Mouse (Mus musculus): Measurements from ENCODE around the gene Fam135a. TPM values are rescaled to one million over a fixed set of nuclear protein-coding genes. Genes with fewer than 3 reads are reported as not detected.

The Fam135a gene
- polyA plus RNA-seq, 1 experiment from 2014 or later: 36.4 TPM

DNA sequence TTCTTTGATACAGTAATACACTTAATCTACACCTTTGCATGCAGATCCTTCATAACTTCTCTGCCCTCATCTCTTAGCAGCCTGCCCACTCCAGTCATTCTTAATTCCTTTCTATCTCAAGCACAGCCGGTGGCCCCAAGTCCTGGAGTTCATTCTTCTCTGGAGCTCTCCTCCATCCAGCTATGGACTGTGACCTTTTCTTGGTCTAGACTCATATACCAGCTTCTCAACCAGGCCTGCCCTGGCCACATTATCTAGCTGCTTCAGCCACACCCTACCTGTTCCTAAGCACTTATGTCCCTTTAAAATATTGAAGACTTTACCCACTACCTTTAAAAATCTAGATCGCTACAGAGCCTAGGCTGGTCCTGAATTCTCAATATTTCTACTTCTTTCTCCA lies 9.5 kb downstream of the Fam135a start:
- Histone ChIP-seq H3K27ac (replicated peaks; ENCODE audit: low read depth, low read length) (no peak overlapping the region), H3K9me3 (replicated peaks; ENCODE audit: control insufficient read depth, low read length) (no peaks in the 10 kb centered on the region), H3K36me3 (replicated peaks; ENCODE audit: control insufficient read depth, insufficient read depth, low read depth, low read length) (no peaks in the 10 kb centered on the region), H3K4me3 (ENCODE audit: low read depth, low read length) (no peak overlapping the region), H3K27me3 (ENCODE audit: control insufficient read depth, insufficient read depth, low read length) (no peaks in the 10 kb centered on the region), H3K4me1 (ENCODE audit: control insufficient read depth, insufficient read depth, low read length) (no peaks in the 10 kb centered on the region), H3K4me2 (ENCODE audit: low read depth, low read length) (no peak overlapping the region), H3K9ac (replicated peaks; ENCODE audit: low read length) (no peak overlapping the region)
- DNase-seq (ENCODE audit: low spot score) (no peak), ATAC-seq (replicated peaks; ENCODE audit: insufficient number of reproducible peaks, low FRiP score, low TSS enrichment, low read depth) (no peak)
- WGBS: 90% methylated on average over 2 of the region's 2 CpGs

DNA sequence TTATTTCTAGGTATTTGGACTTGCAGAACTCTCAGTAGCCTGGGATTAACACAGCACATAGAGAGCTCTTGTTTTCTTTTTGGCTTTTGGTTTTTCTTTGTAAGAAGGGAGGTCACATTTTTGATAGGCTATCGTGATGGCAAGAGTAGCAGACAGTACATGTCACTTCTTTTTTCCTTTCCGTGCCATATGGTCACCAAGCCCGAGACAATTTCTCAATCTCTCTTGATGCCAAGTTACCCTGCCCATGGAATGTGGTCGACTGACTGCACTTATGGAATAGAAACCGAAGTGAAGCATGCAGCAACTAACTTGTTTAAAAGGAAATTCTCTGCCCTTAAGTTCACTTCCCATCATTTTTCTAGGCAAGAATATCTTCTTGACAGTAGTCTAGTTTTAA lies 10.0 kb downstream of the Fam135a start:
- H3K9ac ChIP-seq (replicated peaks; ENCODE audit: low read length): no peak overlapping the region
- no peaks in the 10 kb centered on the region for H3K9me3 ChIP-seq (replicated peaks; ENCODE audit: control insufficient read depth, low read length)
- H3K4me2 ChIP-seq (ENCODE audit: low read depth, low read length): no peak overlapping the region
- DNase-seq (ENCODE audit: low spot score) (no peak), ATAC-seq (replicated peaks; ENCODE audit: insufficient number of reproducible peaks, low FRiP score, low TSS enrichment, low read depth) (no peak)
- H3K4me1 ChIP-seq (ENCODE audit: control insufficient read depth, insufficient read depth, low read length): no peaks in the 10 kb centered on the region
- no peak overlapping the region for H3K27ac ChIP-seq (replicated peaks; ENCODE audit: low read depth, low read length)
- WGBS: 86% methylated on average over 5 of the region's 5 CpGs
- no peak overlapping the region for H3K4me3 ChIP-seq (ENCODE audit: low read depth, low read length)
- H3K36me3 ChIP-seq (replicated peaks; ENCODE audit: control insufficient read depth, insufficient read depth, low read depth, low read length): no peaks in the 10 kb centered on the region
- no peaks in the 10 kb centered on the region for H3K27me3 ChIP-seq (ENCODE audit: control insufficient read depth, insufficient read depth, low read length)

DNA sequence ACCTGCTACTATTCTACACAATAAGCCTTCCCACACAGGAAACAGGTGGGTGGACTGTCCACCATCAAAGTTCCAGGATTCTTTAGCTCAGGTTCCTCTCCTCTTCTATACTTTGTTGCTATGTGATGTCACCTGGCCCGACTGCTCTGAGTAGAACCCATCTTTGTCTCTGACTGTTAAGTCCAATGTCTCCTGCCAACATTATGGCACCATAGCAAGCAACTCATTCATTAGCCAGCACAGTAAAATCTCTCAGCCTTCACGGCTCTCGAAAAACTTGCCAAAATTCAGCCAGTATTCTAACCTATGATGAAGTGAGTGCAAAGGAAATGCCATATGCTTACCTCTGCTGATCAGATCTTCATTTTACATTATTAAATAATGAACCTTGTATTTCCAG lies 14.0 kb downstream of the Fam135a start:
- Histone ChIP-seq H3K27ac (replicated peaks; ENCODE audit: low read depth, low read length) (no peak overlapping the region), H3K4me2 (ENCODE audit: low read depth, low read length) (no peak overlapping the region), H3K9me3 (replicated peaks; ENCODE audit: control insufficient read depth, low read length) (no peaks in the 10 kb centered on the region), H3K36me3 (replicated peaks; ENCODE audit: control insufficient read depth, insufficient read depth, low read depth, low read length) (no peaks in the 10 kb centered on the region), H3K27me3 (ENCODE audit: control insufficient read depth, insufficient read depth, low read length) (no peaks in the 10 kb centered on the region), H3K4me3 (ENCODE audit: low read depth, low read length) (no peak overlapping the region), H3K9ac (replicated peaks; ENCODE audit: low read length) (no peak overlapping the region), H3K4me1 (ENCODE audit: control insufficient read depth, insufficient read depth, low read length) (no peaks in the 10 kb centered on the region)
- no peak for DNase-seq (ENCODE audit: low spot score)
- WGBS: 96% methylated on average over 3 of the region's 3 CpGs
- ATAC-seq (replicated peaks; ENCODE audit: insufficient number of reproducible peaks, low FRiP score, low TSS enrichment, low read depth): no peak

DNA sequence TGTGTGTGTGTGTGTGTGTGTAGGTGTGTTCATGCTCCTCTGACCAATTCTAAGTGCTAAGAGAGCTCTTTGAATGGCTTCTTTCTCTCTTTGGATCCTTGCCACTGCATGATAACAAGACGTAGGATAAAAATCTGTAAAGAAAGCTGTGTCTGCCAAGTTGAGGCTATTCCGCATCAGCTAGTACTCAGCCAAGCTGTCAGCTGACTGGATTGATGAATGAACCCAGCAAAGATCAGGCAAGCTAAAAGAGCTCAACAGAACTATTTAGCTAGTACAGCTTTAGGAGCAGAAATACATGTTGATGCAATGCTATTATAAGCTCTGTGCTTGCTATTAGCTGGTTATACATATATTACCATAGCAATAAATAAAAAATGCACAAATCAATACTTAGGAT lies 25.7 kb downstream of the Fam135a start:
- DNase-seq (ENCODE audit: low spot score) (no peak), ATAC-seq (replicated peaks; ENCODE audit: insufficient number of reproducible peaks, low FRiP score, low TSS enrichment, low read depth) (no peak)
- no peak overlapping the region for H3K4me2 ChIP-seq (ENCODE audit: low read depth, low read length)
- no peak overlapping the region for H3K9ac ChIP-seq (replicated peaks; ENCODE audit: low read length)
- no peak overlapping the region for H3K27ac ChIP-seq (replicated peaks; ENCODE audit: low read depth, low read length)
- H3K4me1 ChIP-seq (ENCODE audit: control insufficient read depth, insufficient read depth, low read length): no peaks in the 10 kb centered on the region
- H3K9me3 ChIP-seq (replicated peaks; ENCODE audit: control insufficient read depth, low read length): no peaks in the 10 kb centered on the region
- no peaks in the 10 kb centered on the region for H3K27me3 ChIP-seq (ENCODE audit: control insufficient read depth, insufficient read depth, low read length)
- WGBS: 74% methylated on average over 2 of the region's 2 CpGs
- no peak overlapping the region for H3K4me3 ChIP-seq (ENCODE audit: low read depth, low read length)
- no peaks in the 10 kb centered on the region for H3K36me3 ChIP-seq (replicated peaks; ENCODE audit: control insufficient read depth, insufficient read depth, low read depth, low read length)

DNA sequence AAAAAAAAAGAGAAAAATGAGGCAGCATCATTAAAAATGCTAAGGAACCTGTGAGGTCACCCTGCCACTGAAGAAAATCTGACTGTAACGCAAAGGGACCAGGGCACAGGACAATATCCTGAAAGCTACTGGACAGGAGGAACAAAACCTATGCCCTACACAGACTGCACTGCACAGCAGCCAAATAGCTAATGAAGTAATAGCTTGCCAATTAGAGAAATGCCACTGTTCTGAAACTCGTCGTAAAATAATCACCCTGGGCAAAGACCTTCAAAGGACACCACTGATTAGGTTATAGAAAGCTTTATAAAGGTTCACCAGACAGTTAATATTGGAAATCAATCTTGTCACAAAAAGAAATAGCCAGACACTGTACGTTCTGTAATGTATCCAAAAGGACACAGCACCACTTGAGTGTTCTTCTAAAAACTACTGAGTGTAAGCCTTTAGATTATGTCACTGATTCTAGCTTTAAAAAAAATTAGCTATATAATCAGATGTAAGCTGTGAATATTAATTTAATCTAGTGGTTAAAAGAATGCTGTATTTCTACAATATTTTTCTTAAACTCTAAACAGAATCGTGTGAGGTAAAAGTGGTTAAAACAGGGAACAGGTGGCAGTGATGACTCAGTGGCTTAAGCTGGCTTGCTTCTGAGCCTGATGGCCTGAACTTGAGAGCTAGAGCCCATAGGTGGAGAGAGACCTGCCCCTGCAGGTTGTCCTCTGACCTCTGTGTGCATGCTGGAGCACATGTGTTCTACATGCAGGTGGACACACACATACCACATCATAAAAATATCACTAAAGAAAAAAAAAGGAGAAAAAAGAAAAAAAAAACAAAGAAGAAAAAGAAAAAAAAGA lies 26.5 kb downstream of the Fam135a start:
- ATAC-seq (replicated peaks; ENCODE audit: insufficient number of reproducible peaks, low FRiP score, low TSS enrichment, low read depth) (no peak), DNase-seq (ENCODE audit: low spot score) (no peak)
- Histone ChIP-seq H3K27me3 (ENCODE audit: control insufficient read depth, insufficient read depth, low read length) (no peaks in the 10 kb centered on the region), H3K9me3 (replicated peaks; ENCODE audit: control insufficient read depth, low read length) (no peaks in the 10 kb centered on the region), H3K36me3 (replicated peaks; ENCODE audit: control insufficient read depth, insufficient read depth, low read depth, low read length) (no peaks in the 10 kb centered on the region), H3K27ac (replicated peaks; ENCODE audit: low read depth, low read length) (no peak overlapping the region), H3K4me3 (ENCODE audit: low read depth, low read length) (no peak overlapping the region), H3K9ac (replicated peaks; ENCODE audit: low read length) (no peak overlapping the region), H3K4me1 (ENCODE audit: control insufficient read depth, insufficient read depth, low read length) (no peaks in the 10 kb centered on the region), H3K4me2 (ENCODE audit: low read depth, low read length) (no peak overlapping the region)
- WGBS: 84% methylated on average over 5 of the region's 5 CpGs

DNA sequence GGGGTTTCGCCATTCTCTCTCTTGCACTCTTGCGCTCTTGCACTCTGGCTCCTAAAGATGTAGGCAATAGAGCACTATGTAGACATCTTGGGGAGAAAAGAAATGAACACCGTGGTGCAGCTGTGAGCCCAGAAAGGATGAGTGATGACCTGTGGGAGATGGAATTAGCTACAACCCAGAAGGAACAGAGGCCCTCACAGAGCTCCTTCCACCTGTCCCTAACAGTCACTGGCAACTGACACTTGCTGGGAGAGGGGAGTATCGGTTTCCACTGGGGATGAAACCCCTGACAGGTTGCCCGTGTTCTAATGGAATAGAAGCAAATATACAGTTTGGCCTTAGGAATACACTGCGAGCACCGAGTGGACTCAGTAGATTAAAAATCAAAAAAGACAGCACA lies 31.3 kb downstream of the Fam135a start:
- DNase-seq (ENCODE audit: low spot score) (no peak), ATAC-seq (replicated peaks; ENCODE audit: insufficient number of reproducible peaks, low FRiP score, low TSS enrichment, low read depth) (no peak; the same call in 1 of the 2 replicates)
- Histone ChIP-seq H3K27me3 (ENCODE audit: control insufficient read depth, insufficient read depth, low read length) (no peaks in the 10 kb centered on the region), H3K9ac (replicated peaks; ENCODE audit: low read length) (no peak overlapping the region), H3K4me3 (ENCODE audit: low read depth, low read length) (no peak overlapping the region), H3K36me3 (replicated peaks; ENCODE audit: control insufficient read depth, insufficient read depth, low read depth, low read length) (no peaks in the 10 kb centered on the region), H3K4me1 (ENCODE audit: control insufficient read depth, insufficient read depth, low read length) (no peaks in the 10 kb centered on the region), H3K4me2 (ENCODE audit: low read depth, low read length) (no peak overlapping the region), H3K27ac (replicated peaks; ENCODE audit: low read depth, low read length) (no peak overlapping the region), H3K9me3 (replicated peaks; ENCODE audit: control insufficient read depth, low read length) (no peaks in the 10 kb centered on the region)
- 97% methylated on average over 7 of the region's 7 CpGs for WGBS

DNA sequence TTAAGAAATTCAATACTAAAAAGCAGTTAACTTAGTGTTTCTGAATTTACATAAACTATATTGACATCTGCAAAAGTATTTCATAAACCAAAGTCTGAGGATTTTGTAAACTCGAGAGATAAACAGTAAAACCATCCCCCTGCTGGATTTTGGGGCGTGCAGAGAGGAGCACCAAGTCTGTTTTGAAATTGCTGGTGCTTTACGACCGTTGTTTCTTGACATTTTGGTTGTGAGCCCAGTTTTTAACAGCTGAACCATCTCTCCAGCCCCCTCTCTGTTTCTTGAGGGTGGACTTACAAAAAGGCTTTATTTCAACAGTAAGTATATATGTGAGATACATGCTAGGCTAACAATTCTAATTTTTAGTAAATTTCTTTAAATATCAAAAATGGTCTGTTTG lies 33.4 kb downstream of the Fam135a start:
- WGBS: 87% methylated on average over 4 of the region's 4 CpGs
- H3K9ac ChIP-seq (replicated peaks; ENCODE audit: low read length): no peak overlapping the region
- H3K4me2 ChIP-seq (ENCODE audit: low read depth, low read length): no peak overlapping the region
- H3K4me3 ChIP-seq (ENCODE audit: low read depth, low read length): no peak overlapping the region
- ATAC-seq (replicated peaks; ENCODE audit: insufficient number of reproducible peaks, low FRiP score, low TSS enrichment, low read depth) (no peak), DNase-seq (ENCODE audit: low spot score) (no peak)
- H3K27ac ChIP-seq (replicated peaks; ENCODE audit: low read depth, low read length): no peak overlapping the region
- no peaks in the 10 kb centered on the region for H3K27me3 ChIP-seq (ENCODE audit: control insufficient read depth, insufficient read depth, low read length)
- no peaks in the 10 kb centered on the region for H3K4me1 ChIP-seq (ENCODE audit: control insufficient read depth, insufficient read depth, low read length)
- no peaks in the 10 kb centered on the region for H3K9me3 ChIP-seq (replicated peaks; ENCODE audit: control insufficient read depth, low read length)
- no peaks in the 10 kb centered on the region for H3K36me3 ChIP-seq (replicated peaks; ENCODE audit: control insufficient read depth, insufficient read depth, low read depth, low read length)

DNA sequence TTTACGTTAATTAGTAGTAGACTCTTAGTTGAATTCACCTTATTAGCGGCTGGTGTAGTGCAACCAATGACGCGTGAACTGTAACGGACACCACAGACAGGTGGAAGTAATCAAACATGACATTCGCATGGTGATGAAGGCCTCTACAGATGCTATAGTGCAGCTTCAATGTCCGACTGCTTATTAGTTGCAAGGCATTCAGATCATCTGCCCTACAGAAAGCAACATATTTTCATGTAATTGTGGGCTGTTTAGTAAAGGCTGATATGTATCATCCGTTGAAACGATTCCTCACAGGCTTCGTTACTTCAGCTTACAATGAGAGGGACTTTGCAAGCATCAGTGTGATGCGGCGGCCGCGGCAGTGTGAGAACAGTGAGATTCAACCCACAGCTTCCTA lies 44.4 kb downstream of the Fam135a start:
- DNase-seq (ENCODE audit: low spot score) (no peak), ATAC-seq (replicated peaks; ENCODE audit: insufficient number of reproducible peaks, low FRiP score, low TSS enrichment, low read depth) (no peak)
- no peaks in the 10 kb centered on the region for H3K9me3 ChIP-seq (replicated peaks; ENCODE audit: control insufficient read depth, low read length)
- no peaks in the 10 kb centered on the region for H3K27me3 ChIP-seq (ENCODE audit: control insufficient read depth, insufficient read depth, low read length)
- H3K9ac ChIP-seq (replicated peaks; ENCODE audit: low read length): no peak overlapping the region
- H3K4me1 ChIP-seq (ENCODE audit: control insufficient read depth, insufficient read depth, low read length): no peaks in the 10 kb centered on the region
- 90% methylated on average over 14 of the region's 14 CpGs for WGBS
- H3K4me2 ChIP-seq (ENCODE audit: low read depth, low read length): no peak overlapping the region
- no peaks in the 10 kb centered on the region for H3K36me3 ChIP-seq (replicated peaks; ENCODE audit: control insufficient read depth, insufficient read depth, low read depth, low read length)
- no peak overlapping the region for H3K27ac ChIP-seq (replicated peaks; ENCODE audit: low read depth, low read length)
- H3K4me3 ChIP-seq (ENCODE audit: low read depth, low read length): no peak overlapping the region
